ENCODE assay signal across 21 mouse cellular contexts in the genomic region with DNA sequence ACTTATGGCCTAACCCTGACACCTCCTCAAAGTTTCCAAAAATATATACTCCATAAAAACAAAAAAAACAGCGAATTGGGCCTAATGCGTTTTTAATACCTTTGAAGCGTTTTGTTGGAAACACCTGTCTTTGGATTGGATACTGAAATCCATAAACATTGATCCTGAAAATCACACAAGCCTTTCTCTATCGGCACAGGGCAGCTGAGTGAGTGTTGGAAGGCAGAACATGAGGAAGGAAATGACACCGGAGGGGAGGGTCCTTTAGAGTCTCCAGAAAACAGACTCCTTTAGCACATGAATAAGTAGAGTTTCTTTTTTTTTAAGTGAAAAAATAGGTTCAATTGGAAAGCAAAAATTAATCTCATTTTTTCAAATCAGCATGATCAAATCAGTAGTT.
"Had no signal": no experiment of that assay in that cellular context is flagged by ENCODE, and none has a peak within 500 bp of the region (broad histone marks: within the 10 kb centered on the region; RNA-seq: fewer than 3 reads in every experiment).

No protein-coding gene starts in this region.

- DNase-seq: heart, postnatal 10 days; heart, postnatal 14 days; heart, postnatal 36 days; heart, postnatal 4 days; kidney, adult 11 months; kidney, adult 18-20 months; kidney, adult 2 months; kidney, adult 8-10 months; kidney, adult 9 months; kidney, postnatal 10 days; kidney, postnatal 14 days; kidney, postnatal 25 days; kidney, postnatal 36 days; kidney, postnatal 4 days; layer of hippocampus, adult 9-11 months; layer of hippocampus, postnatal 36 days had no signal

- ATAC-seq: hindbrain, embryonic 16.5 days; hindbrain, postnatal 0 days; inflammation-experienced regulatory T-cells, adult 6 months; intestine, embryonic 16.5 days; intestine, postnatal 0 days had no signal
